Mouse (Mus musculus) lung, postnatal 0 days (tissue): ENCODE measurements around the gene Ifi27. TPM values are rescaled to one million over a fixed set of nuclear protein-coding genes. Genes with fewer than 3 reads are reported as not detected.
A peak's percentile ranks its signal among the peaks of the same experiment; 100 is the strongest.

Source experiments
- ATAC-seq: fragments of 200-750 bp; cut with Nextera tagmentation; 2 replicates; pipeline ENCODE4 v1.8.0; 2017; ENCODE audit warnings: moderate library complexity
- DNase-seq: peaks from one replicate; pipeline ENCODE4 v3.0.0-alpha.2; 2016; ENCODE audit warnings: low spot score
- H3K27ac ChIP-seq: fragments of 300-500 bp; sonication (generic); 2 replicates; pipeline ENCODE4 v1.5.1; 2014; ENCODE audit warnings: antibody characterized with exemption, mild to moderate bottlenecking, low read length, mixed read lengths
- H3K27me3 ChIP-seq: fragments of 300-500 bp; sonication (generic); replicated peaks from 2 replicates; pipeline ENCODE4 v1.6.1; 2014; ENCODE audit warnings: low read length, mixed read lengths; ENCODE audit not compliant: insufficient read depth
- H3K36me3 ChIP-seq: fragments of 300-500 bp; sonication (generic); 2 replicates; pipeline ENCODE4 v1.6.1; 2014; ENCODE audit warnings: low read length, mixed read lengths; ENCODE audit not compliant: insufficient read depth
- H3K4me1 ChIP-seq: fragments of 300-500 bp; sonication (generic); 2 replicates; pipeline ENCODE4 v1.6.1; 2014; ENCODE audit warnings: antibody characterized with exemption, low read depth, low read length, mixed read lengths; ENCODE audit not compliant: insufficient read depth
- H3K4me2 ChIP-seq: fragments of 300-500 bp; sonication (generic); replicated peaks from 2 replicates; pipeline ENCODE4 v1.6.1; 2014; ENCODE audit warnings: low read depth, mild to moderate bottlenecking, low read length, moderate library complexity, mixed read lengths
- H3K4me3 ChIP-seq: fragments of 300-500 bp; sonication (generic); 2 replicates; pipeline ENCODE4 v1.5.1; 2014; ENCODE audit warnings: low read depth, low read length
- H3K9ac ChIP-seq: fragments of 300-500 bp; sonication (generic); replicated peaks from 2 replicates; pipeline ENCODE4 v1.6.1; 2014; ENCODE audit warnings: low read depth, mild to moderate bottlenecking
- H3K9me3 ChIP-seq: fragments of 300-500 bp; sonication (generic); 2 replicates; pipeline ENCODE4 v1.6.1; 2016; ENCODE audit warnings: low read length, mixed read lengths
- CTCF ChIP-seq: IDR thresholded peaks from 2 replicates; pipeline ENCODE4 v1.5.1; 2016; ENCODE audit warnings: antibody characterized with exemption, mild to moderate bottlenecking
- EP300 ChIP-seq: IDR thresholded peaks from 2 replicates; pipeline ENCODE4 v1.6.1; 2016; ENCODE audit warnings: antibody characterized with exemption, mild to moderate bottlenecking, control low read depth
- WGBS: fragments of 180-500 bp; shearing (Covaris S2); extraction: QIAGEN DNeasy Blood & Tissue Kit; methylation state at CpG from one replicate; pipeline ENCODE4 v1.1.7; 2014; 5-methylcytosine and 5-hydroxymethylcytosine counted together
- polyA plus RNA-seq: library from polyadenylated mRNA; unstranded; fragments of >200 nt; fragmentation: Nextera tagmentation; extraction: Ambion mirVana; gene quantifications from 2 replicates; pipeline ENCODE4 v1.2.1, GENCODE M21; 2015

The Ifi27 gene
- 69.5 and 72.5 TPM in 2 replicates for polyA plus RNA-seq

- H3K4me2 ChIP-seq: peak within 1 kb of the TSS; percentile 46
- H3K9me3 ChIP-seq: no peaks in the 10 kb centered on the region
- H3K4me1 ChIP-seq: peaks cover 7% of the 10 kb centered on the region; the same call in 1 of the 2 replicates
- no peaks in the 10 kb centered on the region for H3K27me3 ChIP-seq
- peak within 1 kb of the TSS; percentile 16; the same call in 1 of the 2 replicates for H3K4me3 ChIP-seq
- DNase-seq: peak; percentile 97
- H3K9ac ChIP-seq: 0 out of 2 replicates have a peak within 1 kb of the TSS, but pooled peaks have one; percentile 3
- WGBS: 34% methylated on average over 8 of the region's 8 CpGs
- ATAC-seq: peak; percentile 99
- no peaks in the 10 kb centered on the region for H3K36me3 ChIP-seq
- TF ChIP-seq EP300 (peak; percentile 49), CTCF (no peak)
- H3K27ac ChIP-seq: peak within 1 kb of the TSS; percentile 83
Observed at GRCm38 (mm10) chr12:103433986-103434731, at the start of gene Ifi27. TSS of gene Ifi27 (plus strand) at chr12:103434211.

DNA sequence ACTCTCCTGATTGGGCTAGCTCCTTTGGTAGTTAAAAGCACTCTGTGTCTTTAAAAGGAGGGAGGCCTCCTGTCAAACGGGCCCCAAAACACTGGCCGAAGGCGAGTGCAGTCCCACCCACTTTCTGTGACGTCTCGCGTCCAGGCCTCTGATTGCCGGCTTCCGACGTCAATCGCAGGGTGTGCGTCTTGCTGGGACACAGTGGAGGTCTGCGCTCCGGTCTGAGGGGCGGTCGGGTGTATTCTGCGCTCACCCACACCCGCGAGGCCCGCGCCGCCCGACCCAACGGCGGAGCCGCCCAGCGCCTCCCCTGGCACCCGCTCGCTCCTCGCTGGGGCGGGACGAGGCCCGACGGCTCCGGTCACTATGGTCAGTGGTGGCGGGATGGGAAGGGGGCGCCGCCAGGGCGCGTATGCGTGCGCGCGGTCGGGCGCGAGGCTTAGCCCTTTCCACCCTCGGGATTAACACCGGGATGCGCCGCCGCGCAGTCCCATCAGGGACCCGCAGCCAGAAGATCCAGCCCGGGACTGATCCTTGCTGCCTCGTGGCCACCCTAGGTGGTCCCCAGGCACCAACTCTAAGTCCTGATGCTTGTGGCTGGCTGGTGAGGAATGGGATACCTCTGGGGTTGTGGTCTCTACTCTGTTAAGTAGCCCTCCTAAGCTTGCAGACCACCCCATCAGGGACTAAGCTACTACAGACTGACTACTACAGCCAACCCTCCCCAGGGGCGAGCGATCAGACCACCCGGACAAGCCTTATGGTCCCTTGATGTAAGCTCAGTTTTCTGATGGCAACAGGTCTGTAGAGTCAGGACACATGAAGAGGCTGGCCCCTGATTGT, 45.3 kb upstream of the Ifi27 start, which contains the start of gene Otub2:
Gene Otub2, plus strand, starts transcription at position 178 of the 843 bp plus-strand sequence.
- WGBS: under 1% methylated on average over 58 of the region's 58 CpGs
- TF ChIP-seq CTCF (no peak), EP300 (no peak)
- Histone ChIP-seq H3K4me2 (peak within 1 kb of the TSS; percentile 76), H3K36me3 (no peaks in the 10 kb centered on the region), H3K27me3 (no peaks in the 10 kb centered on the region), H3K4me1 (peaks cover 7% of the 10 kb centered on the region; the same call in 1 of the 2 replicates), H3K9ac (peak within 1 kb of the TSS; percentile 64), H3K4me3 (peak within 1 kb of the TSS; percentile 67), H3K27ac (no peak within 1 kb of the TSS; the same call in 1 of the 2 replicates), H3K9me3 (no peaks in the 10 kb centered on the region)
- ATAC-seq: peak; percentile 99
- peak; percentile 97 for DNase-seq

- Histone ChIP-seq H3K4me2 (peak overlapping the region; percentile 76), H3K36me3 (no peaks in the 10 kb centered on the region), H3K4me3 (peak overlapping the region; percentile 67), H3K4me1 (peaks cover 7% of the 10 kb centered on the region; the same call in 1 of the 2 replicates), H3K9me3 (no peaks in the 10 kb centered on the region), H3K9ac (peak overlapping the region; percentile 64; the same call in 1 of the 2 replicates), H3K27ac (no peak overlapping the region), H3K27me3 (no peaks in the 10 kb centered on the region)
- TF ChIP-seq EP300: no peak
- TF ChIP-seq CTCF: no peak
- ATAC-seq (no peak), DNase-seq (no peak)
- WGBS: 57% methylated on average over 2 of the region's 2 CpGs
Observed at GRCm38 (mm10) chr12:103389348-103389727, 44.7 kb upstream of the Ifi27 start.

- DNase-seq (no peak), ATAC-seq (no peak)
- Histone ChIP-seq H3K9ac (no peak overlapping the region), H3K9me3 (no peaks in the 10 kb centered on the region), H3K4me1 (peaks cover 7% of the 10 kb centered on the region; the same call in 1 of the 2 replicates), H3K36me3 (no peaks in the 10 kb centered on the region), H3K27ac (no peak overlapping the region), H3K27me3 (no peaks in the 10 kb centered on the region), H3K4me2 (no peak overlapping the region), H3K4me3 (no peak overlapping the region)
- TF ChIP-seq CTCF (no peak), EP300 (no peak)
- 58% methylated on average over 4 of the region's 4 CpGs for WGBS
Observed at GRCm38 (mm10) chr12:103389982-103390381, 44.0 kb upstream of the Ifi27 start.

DNA sequence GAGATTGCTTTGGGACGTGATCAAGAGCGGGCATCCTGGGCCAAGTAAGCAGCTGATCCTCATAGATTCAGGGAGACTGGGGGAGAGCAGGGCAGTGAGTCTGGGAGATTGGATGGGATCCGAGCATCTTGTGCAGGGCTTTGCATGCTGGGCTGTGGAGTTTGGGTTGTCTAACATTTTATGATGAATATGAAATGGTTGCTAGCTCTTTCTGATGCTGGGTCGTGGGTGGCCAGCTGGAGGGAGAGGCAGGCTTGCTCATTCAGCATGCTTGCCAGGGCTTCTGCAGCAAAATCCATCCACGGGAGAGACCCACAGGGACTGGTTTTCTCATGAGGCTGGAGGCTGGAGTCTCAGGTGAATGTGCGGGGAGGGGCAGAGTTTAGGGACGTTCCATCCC, 42.9 kb upstream of the Ifi27 start:
- 59% methylated on average over 7 of the region's 7 CpGs for WGBS
- no peaks in the 10 kb centered on the region for H3K9me3 ChIP-seq
- H3K9ac ChIP-seq: no peak overlapping the region
- H3K4me3 ChIP-seq: no peak overlapping the region
- TF ChIP-seq EP300 (no peak), CTCF (no peak)
- H3K27me3 ChIP-seq: no peaks in the 10 kb centered on the region
- H3K4me2 ChIP-seq: no peak overlapping the region
- ATAC-seq (no peak), DNase-seq (no peak)
- H3K36me3 ChIP-seq: no peaks in the 10 kb centered on the region
- H3K27ac ChIP-seq: no peak overlapping the region
- H3K4me1 ChIP-seq: peaks cover 7% of the 10 kb centered on the region; the same call in 1 of the 2 replicates

DNA sequence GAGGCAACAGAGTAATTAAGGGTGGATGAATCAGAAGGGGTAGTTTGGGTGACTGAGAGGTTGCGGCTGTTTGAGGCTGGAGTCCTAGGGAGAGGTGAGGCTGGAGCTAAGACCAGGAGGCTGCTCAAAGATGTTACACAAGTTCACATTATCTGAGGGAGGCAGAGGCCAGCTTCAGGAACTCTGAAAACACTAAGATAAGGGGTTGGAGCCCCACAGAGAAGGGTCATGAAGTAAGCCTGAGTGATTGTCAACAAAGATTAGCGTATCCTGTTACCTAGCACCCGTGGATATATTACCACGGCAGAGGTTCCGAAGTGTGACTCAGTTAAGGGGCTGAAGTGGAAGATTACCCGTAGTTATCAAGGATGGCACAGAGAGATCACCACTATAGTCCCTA, 40.5 kb upstream of the Ifi27 start:
- no peaks in the 10 kb centered on the region for H3K27me3 ChIP-seq
- no peak for ATAC-seq
- no peak overlapping the region for H3K9ac ChIP-seq
- H3K4me3 ChIP-seq: no peak overlapping the region
- no peak for DNase-seq
- peaks cover 7% of the 10 kb centered on the region; the same call in 1 of the 2 replicates for H3K4me1 ChIP-seq
- no peak for TF ChIP-seq EP300
- no peak for TF ChIP-seq CTCF
- no peak overlapping the region for H3K27ac ChIP-seq
- H3K36me3 ChIP-seq: no peaks in the 10 kb centered on the region
- WGBS: 38% methylated on average over 6 of the region's 6 CpGs
- no peak overlapping the region for H3K4me2 ChIP-seq
- H3K9me3 ChIP-seq: no peaks in the 10 kb centered on the region
